Mouse (Mus musculus) frontal cortex, postnatal 14 days (tissue): ENCODE results near the gene Gm11757.
"Not testable (repeated sequence)": the region's sequence is repeated elsewhere in the genome, so short reads cannot be mapped to it uniquely, and the experiment has no call there.

Experiments used
- DNase-seq, 2 experiments: peaks; one replicate each; pipeline ENCODE4 v3.0.0; 2022; ENCODE audit warnings: low spot score in 2 of 2

The Gm11757 gene

DNA sequence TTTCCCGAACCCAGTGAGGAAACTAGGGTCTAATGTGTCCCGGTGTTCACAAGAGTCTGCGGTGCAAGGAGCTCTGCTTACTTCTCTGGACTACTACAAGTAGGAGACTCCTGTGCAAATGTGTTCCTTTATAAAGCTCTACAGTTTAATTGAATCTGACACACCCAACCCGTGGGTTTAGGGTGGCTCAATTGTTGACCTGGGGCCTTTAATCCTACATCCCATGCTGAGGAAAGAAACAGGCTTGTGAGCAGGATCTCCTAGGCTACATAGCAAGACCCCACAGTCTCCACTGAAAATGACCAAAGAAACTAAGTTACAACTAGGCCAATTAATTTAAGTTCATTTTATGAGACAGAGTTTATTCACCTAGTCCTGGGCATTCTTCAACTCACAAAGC lies at the start of gene Gm11757:
Gene Gm11757, minus strand, starts transcription at position 101 of the 400 bp plus-strand sequence.
- not testable (repeated sequence) for DNase-seq

DNA sequence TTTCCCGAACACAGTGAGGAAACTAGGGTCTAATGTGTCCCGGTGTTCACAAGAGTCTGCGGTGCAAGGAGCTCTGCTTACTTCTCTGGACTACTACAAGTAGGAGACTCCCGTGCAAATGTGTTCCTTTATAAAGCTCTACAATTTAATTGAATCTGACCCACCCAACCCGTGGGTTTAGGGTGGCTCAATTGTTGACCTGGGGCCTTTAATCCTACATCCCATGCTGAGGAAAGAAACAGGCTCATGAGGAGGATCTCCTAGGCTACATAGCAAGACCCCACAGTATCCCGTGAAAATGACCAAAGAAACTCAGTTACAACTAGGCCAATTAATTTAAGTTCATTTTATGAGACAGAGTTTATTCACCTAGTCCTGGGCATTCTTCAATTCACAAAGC lies 29.7 kb upstream of the Gm11757 start, which contains the start of gene Gm11756:
Gene Gm11756, minus strand, starts transcription at position 101 of the 400 bp plus-strand sequence.
- not testable (repeated sequence) for DNase-seq

DNA sequence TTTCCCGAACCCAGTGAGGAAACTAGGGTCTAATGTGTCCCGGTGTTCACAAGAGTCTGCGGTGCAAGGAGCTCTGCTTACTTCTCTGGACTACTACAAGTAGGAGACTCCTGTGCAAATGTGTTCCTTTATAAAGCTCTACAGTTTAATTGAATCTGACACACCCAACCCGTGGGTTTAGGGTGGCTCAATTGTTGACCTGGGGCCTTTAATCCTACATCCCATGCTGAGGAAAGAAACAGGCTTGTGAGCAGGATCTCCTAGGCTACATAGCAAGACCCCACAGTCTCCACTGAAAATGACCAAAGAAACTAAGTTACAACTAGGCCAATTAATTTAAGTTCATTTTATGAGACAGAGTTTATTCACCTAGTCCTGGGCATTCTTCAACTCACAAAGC lies 14.9 kb upstream of the Gm11757 start, which contains the start of gene Gm13871:
Gene Gm13871, minus strand, starts transcription at position 101 of the 400 bp plus-strand sequence.
- not testable (repeated sequence) for DNase-seq

DNA sequence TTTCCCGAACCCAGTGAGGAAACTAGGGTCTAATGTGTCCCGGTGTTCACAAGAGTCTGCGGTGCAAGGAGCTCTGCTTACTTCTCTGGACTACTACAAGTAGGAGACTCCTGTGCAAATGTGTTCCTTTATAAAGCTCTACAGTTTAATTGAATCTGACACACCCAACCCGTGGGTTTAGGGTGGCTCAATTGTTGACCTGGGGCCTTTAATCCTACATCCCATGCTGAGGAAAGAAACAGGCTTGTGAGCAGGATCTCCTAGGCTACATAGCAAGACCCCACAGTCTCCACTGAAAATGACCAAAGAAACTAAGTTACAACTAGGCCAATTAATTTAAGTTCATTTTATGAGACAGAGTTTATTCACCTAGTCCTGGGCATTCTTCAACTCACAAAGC lies 14.7 kb downstream of the Gm11757 start, which contains the start of gene Gm11758:
Gene Gm11758, minus strand, starts transcription at position 101 of the 400 bp plus-strand sequence.
- not testable (repeated sequence) for DNase-seq
